Mouse (Mus musculus) embryonic facial prominence, embryonic 12.5 days (tissue): ENCODE measurements at regions not wholly inside any gene's neighbourhood (a gene's known extent, or its start where the extent isn't known, plus 50 kb on each side); places are given as distances from the start of the nearest gene placed in this dataset.

ENCODE experiments used
- ATAC-seq: fragments of 200-750 bp; cut with Nextera tagmentation; 2 replicates; pipeline ENCODE4 v1.8.0; 2017; ENCODE audit not compliant: insufficient number of reproducible peaks, insufficient read depth, low FRiP score, low TSS enrichment
- H3K27ac ChIP-seq: fragments of 300-500 bp; sonication (generic); 2 replicates; pipeline ENCODE4 v1.5.1; 2016; ENCODE audit warnings: mild to moderate bottlenecking
- H3K27me3 ChIP-seq: fragments of 300-500 bp; sonication (generic); 2 replicates; pipeline ENCODE4 v1.6.1; 2016; ENCODE audit warnings: mild to moderate bottlenecking, moderate library complexity
- H3K36me3 ChIP-seq: fragments of 300-500 bp; sonication (generic); 2 replicates; pipeline ENCODE4 v1.6.1; 2016; ENCODE audit warnings: mild to moderate bottlenecking
- H3K4me1 ChIP-seq: fragments of 300-500 bp; sonication (generic); 2 replicates; pipeline ENCODE4 v1.6.1; 2016
- H3K4me2 ChIP-seq: fragments of 300-500 bp; sonication (generic); replicated peaks from 2 replicates; pipeline ENCODE4 v1.6.1; 2016; ENCODE audit warnings: mild to moderate bottlenecking, moderate library complexity
- H3K4me3 ChIP-seq: fragments of 300-500 bp; sonication (generic); 2 replicates; pipeline ENCODE4 v1.5.1; 2016; ENCODE audit warnings: mild to moderate bottlenecking
- H3K9ac ChIP-seq: fragments of 300-500 bp; sonication (generic); 2 replicates; pipeline ENCODE4 v1.6.1; 2016; ENCODE audit warnings: mild to moderate bottlenecking, moderate library complexity
- H3K9me3 ChIP-seq: fragments of 300-500 bp; sonication (generic); 2 replicates; pipeline ENCODE4 v1.6.1; 2016; ENCODE audit warnings: mild to moderate bottlenecking, moderate library complexity
- WGBS: fragments of 180-500 bp; shearing (Covaris S2); methylation state at CpG from one replicate; pipeline ENCODE4 v1.1.7; 2016; 5-methylcytosine and 5-hydroxymethylcytosine counted together

- H3K9ac ChIP-seq, result no peak overlapping the region
- ATAC-seq, result no peak
- H3K4me2 ChIP-seq, result no peak overlapping the region
- H3K9me3 ChIP-seq, result 0 out of 2 replicates have a peak, but pooled peaks cover 2% of the 10 kb centered on the region
- no peaks in the 10 kb centered on the region for H3K36me3 ChIP-seq
- WGBS, result 74% methylated on average over 7 of the region's 7 CpGs
- H3K4me1 ChIP-seq, result no peaks in the 10 kb centered on the region
- H3K4me3 ChIP-seq, result no peak overlapping the region
- H3K27ac ChIP-seq, result no peak overlapping the region
- H3K27me3 ChIP-seq, result no peaks in the 10 kb centered on the region
Measured at GRCm38 (mm10) chr10:42110704-42111103, 92.5 kb upstream of the Armc2 start.

GRCm38 (mm10) chr10:42108294-42109014 is 90.2 kb upstream of the Armc2 start:
- no peak overlapping the region for H3K27ac ChIP-seq
- H3K9me3 ChIP-seq, result peaks cover 6% of the 10 kb centered on the region
- no peaks in the 10 kb centered on the region for H3K4me1 ChIP-seq
- 48% methylated on average over 8 of the region's 8 CpGs for WGBS
- H3K9ac ChIP-seq, result no peak overlapping the region
- no peaks in the 10 kb centered on the region for H3K36me3 ChIP-seq
- H3K4me2 ChIP-seq, result no peak overlapping the region
- H3K4me3 ChIP-seq, result no peak overlapping the region
- no peak for ATAC-seq
- no peaks in the 10 kb centered on the region for H3K27me3 ChIP-seq

- 77% methylated on average over 12 of the region's 12 CpGs for WGBS
- Histone ChIP-seq H3K4me3 (no peak overlapping the region), H3K4me1 (no peaks in the 10 kb centered on the region), H3K27ac (no peak overlapping the region), H3K36me3 (no peaks in the 10 kb centered on the region), H3K9ac (no peak overlapping the region), H3K27me3 (no peaks in the 10 kb centered on the region), H3K9me3 (peaks cover 5% of the 10 kb centered on the region), H3K4me2 (no peak overlapping the region)
- no peak for ATAC-seq
Measured at GRCm38 (mm10) chr10:42107437-42108293, 89.4 kb upstream of the Armc2 start.

GRCm38 (mm10) chr10:42106611-42107010 is 88.4 kb upstream of the Armc2 start:
- Histone ChIP-seq H3K27ac (no peak overlapping the region), H3K27me3 (no peaks in the 10 kb centered on the region), H3K9me3 (peaks cover 5% of the 10 kb centered on the region), H3K4me3 (no peak overlapping the region), H3K36me3 (no peaks in the 10 kb centered on the region), H3K9ac (no peak overlapping the region), H3K4me1 (no peaks in the 10 kb centered on the region), H3K4me2 (no peak overlapping the region)
- ATAC-seq, result no peak
- WGBS, result 89% methylated on average over 9 of the region's 9 CpGs

- peaks cover 5% of the 10 kb centered on the region for H3K9me3 ChIP-seq
- H3K4me1 ChIP-seq, result no peaks in the 10 kb centered on the region
- H3K4me2 ChIP-seq, result no peak overlapping the region
- H3K36me3 ChIP-seq, result no peaks in the 10 kb centered on the region
- H3K9ac ChIP-seq, result no peak overlapping the region
- no peaks in the 10 kb centered on the region for H3K27me3 ChIP-seq
- WGBS, result 92% methylated on average over 7 of the region's 7 CpGs
- no peak overlapping the region for H3K4me3 ChIP-seq
- no peak overlapping the region for H3K27ac ChIP-seq
- no peak for ATAC-seq
Measured at GRCm38 (mm10) chr10:42105083-42105482, 86.8 kb upstream of the Armc2 start.

GRCm38 (mm10) chr10:42102320-42102719 is 84.1 kb upstream of the Armc2 start:
- no peak for ATAC-seq
- H3K9ac ChIP-seq, result no peak overlapping the region
- no peak overlapping the region for H3K4me2 ChIP-seq
- H3K27me3 ChIP-seq, result no peaks in the 10 kb centered on the region
- no peak overlapping the region for H3K4me3 ChIP-seq
- H3K36me3 ChIP-seq, result no peaks in the 10 kb centered on the region
- no peak overlapping the region for H3K27ac ChIP-seq
- H3K9me3 ChIP-seq, result peaks cover 5% of the 10 kb centered on the region
- no peaks in the 10 kb centered on the region for H3K4me1 ChIP-seq
- WGBS, result 83% methylated on average over 8 of the region's 8 CpGs

- Histone ChIP-seq H3K9ac (no peak overlapping the region), H3K27ac (no peak overlapping the region), H3K36me3 (no peaks in the 10 kb centered on the region), H3K4me1 (no peaks in the 10 kb centered on the region), H3K9me3 (peaks cover 5% of the 10 kb centered on the region), H3K4me3 (no peak overlapping the region), H3K27me3 (no peaks in the 10 kb centered on the region), H3K4me2 (no peak overlapping the region)
- ATAC-seq, result no peak
- WGBS, result 82% methylated on average over 6 of the region's 6 CpGs
Measured at GRCm38 (mm10) chr10:42101096-42101495, 82.9 kb upstream of the Armc2 start.

GRCm38 (mm10) chr10:42096924-42097323 is 78.7 kb upstream of the Armc2 start:
- WGBS, result 85% methylated on average over 6 of the region's 6 CpGs

GRCm38 (mm10) chr10:42095986-42096385 is 77.7 kb upstream of the Armc2 start:
- Histone ChIP-seq H3K9me3 (no peaks in the 10 kb centered on the region), H3K4me2 (no peak overlapping the region), H3K27ac (no peak overlapping the region), H3K36me3 (no peaks in the 10 kb centered on the region), H3K4me1 (no peaks in the 10 kb centered on the region), H3K9ac (no peak overlapping the region), H3K4me3 (no peak overlapping the region), H3K27me3 (no peaks in the 10 kb centered on the region)
- 93% methylated on average over 10 of the region's 10 CpGs for WGBS
- no peak for ATAC-seq

More at GRCm38 (mm10) chr10:42096924-42097323, 78.7 kb upstream of the Armc2 start:
- H3K9me3 ChIP-seq, result no peaks in the 10 kb centered on the region
- ATAC-seq, result no peak
- H3K27me3 ChIP-seq, result no peaks in the 10 kb centered on the region
- no peak overlapping the region for H3K9ac ChIP-seq
- no peak overlapping the region for H3K27ac ChIP-seq
- no peaks in the 10 kb centered on the region for H3K4me1 ChIP-seq
- H3K4me2 ChIP-seq, result no peak overlapping the region
- H3K4me3 ChIP-seq, result no peak overlapping the region
- no peaks in the 10 kb centered on the region for H3K36me3 ChIP-seq

- H3K4me1 ChIP-seq, result peaks cover under 1% of the 10 kb centered on the region; the same call in 1 of the 2 replicates
Measured at GRCm38 (mm10) chr10:42094274-42095000, 76.2 kb upstream of the Armc2 start.

GRCm38 (mm10) chr10:42093176-42093759 is 75.0 kb upstream of the Armc2 start:
- peaks cover 12% of the 10 kb centered on the region; the same call in 1 of the 2 replicates for H3K4me1 ChIP-seq
- H3K9ac ChIP-seq, result no peak overlapping the region
- H3K27me3 ChIP-seq, result no peaks in the 10 kb centered on the region
- no peak overlapping the region for H3K4me3 ChIP-seq
- no peak for ATAC-seq
- H3K4me2 ChIP-seq, result no peak overlapping the region
- H3K27ac ChIP-seq, result no peak overlapping the region
- no peaks in the 10 kb centered on the region for H3K9me3 ChIP-seq
- no peaks in the 10 kb centered on the region for H3K36me3 ChIP-seq
- WGBS, result 84% methylated on average over 8 of the region's 8 CpGs

More at GRCm38 (mm10) chr10:42094274-42095000, 76.2 kb upstream of the Armc2 start:
- no peak overlapping the region for H3K27ac ChIP-seq
- H3K36me3 ChIP-seq, result no peaks in the 10 kb centered on the region
- no peaks in the 10 kb centered on the region for H3K9me3 ChIP-seq
- no peak overlapping the region for H3K4me3 ChIP-seq
- ATAC-seq, result no peak
- 83% methylated on average over 24 of the region's 24 CpGs for WGBS
- no peak overlapping the region for H3K4me2 ChIP-seq
- H3K27me3 ChIP-seq, result no peaks in the 10 kb centered on the region
- no peak overlapping the region for H3K9ac ChIP-seq
